Mouse (Mus musculus) brain, embryonic 14.5 days (tissue): ENCODE measurements around the gene Golm1. TPM values are rescaled to one million over a fixed set of nuclear protein-coding genes. Genes with fewer than 3 reads are reported as not detected.
A peak's percentile ranks its signal among the peaks of the same experiment; 100 is the strongest.
"Not testable (repeated sequence)": the region's sequence is repeated elsewhere in the genome, so short reads cannot be mapped to it uniquely, and the experiment has no call there.

Experiments used
- DNase-seq: peaks from one replicate; pipeline ENCODE4 v3.0.0-alpha.2; 2011; ENCODE audit warnings: low read depth
- CTCF ChIP-seq: fragments of 200-500 bp; IDR thresholded peaks from 2 replicates; pipeline ENCODE4 v1.5.1; 2012; ENCODE audit warnings: inconsistent platforms, mild to moderate bottlenecking, moderate library complexity, borderline replicate concordance; ENCODE audit not compliant: insufficient read depth, insufficient read length; ENCODE audit errors: extremely low read depth
- POLR2A ChIP-seq: fragments of 200-500 bp; IDR thresholded peaks from 2 replicates; pipeline ENCODE4 v1.6.1; 2012; ENCODE audit warnings: mild to moderate bottlenecking, inconsistent platforms, borderline replicate concordance; ENCODE audit not compliant: poor library complexity, insufficient read depth, insufficient read length, severe bottlenecking; ENCODE audit errors: extremely low read depth
- polyA plus RNA-seq: library from polyadenylated mRNA; depleted of rRNA; stranded (reverse); fragments of >200 nt; gene quantifications from 2 replicates; pipeline ENCODE4 v1.2.3, GENCODE M21; 2012; rRNA removed

Gene Golm1
- polyA plus RNA-seq = 25.3 and 25.8 TPM in 2 replicates

- DNase-seq = peak; percentile 77
- TF ChIP-seq CTCF (no peak), POLR2A (peak; percentile 79)
Measured at GRCm38 (mm10) chr13:59675151-59676011, at the start of gene Golm1. Golm1 (minus strand) TSS chr13:59675811.

- not testable (repeated sequence) for DNase-seq
Measured at GRCm38 (mm10) chr13:59722089-59722488, 46.5 kb upstream of the Golm1 start.

- TF ChIP-seq CTCF (no peak), POLR2A (no peak)
Measured at GRCm38 (mm10) chr13:59719475-59719874, 43.9 kb upstream of the Golm1 start.

GRCm38 (mm10) chr13:59718857-59719440 is 43.3 kb upstream of the Golm1 start:
- peak; percentile 5 for DNase-seq

More at GRCm38 (mm10) chr13:59719475-59719874, 43.9 kb upstream of the Golm1 start:
- DNase-seq = no peak

- no peak for DNase-seq
- TF ChIP-seq POLR2A = no peak
- no peak for TF ChIP-seq CTCF
Measured at GRCm38 (mm10) chr13:59713710-59714109, 38.1 kb upstream of the Golm1 start.

DNA sequence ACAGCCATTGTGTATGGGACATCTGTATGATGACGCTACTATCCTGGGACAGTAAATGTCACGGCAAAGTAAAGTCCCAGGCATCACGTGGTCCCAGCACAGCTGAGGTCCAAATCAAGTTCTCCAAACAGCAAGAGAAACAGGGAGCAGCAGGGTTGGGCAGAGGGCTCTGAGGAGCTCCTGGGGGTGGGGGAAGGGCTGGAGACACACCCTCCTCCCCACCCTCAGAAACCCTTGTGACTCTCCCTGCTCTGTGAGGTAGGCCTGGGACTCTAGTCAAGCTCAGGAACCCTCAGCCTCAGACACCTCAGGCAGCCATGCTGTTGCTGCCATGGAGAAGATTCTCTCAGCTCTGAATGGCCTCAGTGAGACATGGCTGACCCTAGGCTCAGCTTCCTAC is 36.4 kb upstream of the Golm1 start, which contains the start of gene Spata31d1b:
Gene Spata31d1b, plus strand, starts transcription at position 301 of the 400 bp plus-strand sequence.
- DNase-seq = not testable (repeated sequence)

DNA sequence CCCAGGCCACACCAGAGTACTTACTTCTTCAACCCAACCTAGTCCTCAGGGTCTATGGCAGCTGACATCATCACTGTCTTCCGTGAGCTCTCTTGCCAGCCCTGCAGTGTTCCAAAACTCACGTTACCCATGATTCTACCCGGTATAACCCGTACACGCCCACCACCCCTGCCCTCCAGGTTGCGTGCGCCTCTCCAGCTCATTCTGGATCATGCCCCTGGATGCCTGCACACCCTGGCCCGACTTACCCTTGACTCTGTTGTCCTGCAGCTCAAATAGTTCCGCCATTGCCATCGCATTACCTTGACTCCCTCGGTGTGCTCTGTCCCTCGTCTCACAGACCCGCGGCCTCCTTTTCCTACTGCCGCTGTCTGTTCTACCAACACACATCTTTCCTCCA is 34.6 kb upstream of the Golm1 start, which contains the start of gene Spata31d1a:
Gene Spata31d1a, minus strand, starts transcription at position 101 of the 400 bp plus-strand sequence.
- DNase-seq = no peak
- TF ChIP-seq CTCF = no peak
- TF ChIP-seq POLR2A = no peak

- DNase-seq = peak; percentile 65
- TF ChIP-seq CTCF (peak; percentile 40; the same call in 1 of the 2 replicates), POLR2A (no peak)
Measured at GRCm38 (mm10) chr13:59704562-59704961, 29.0 kb upstream of the Golm1 start.

- no peak for DNase-seq
- no peak for TF ChIP-seq POLR2A
- no peak for TF ChIP-seq CTCF
Measured at GRCm38 (mm10) chr13:59703514-59703913, 27.9 kb upstream of the Golm1 start.

DNA sequence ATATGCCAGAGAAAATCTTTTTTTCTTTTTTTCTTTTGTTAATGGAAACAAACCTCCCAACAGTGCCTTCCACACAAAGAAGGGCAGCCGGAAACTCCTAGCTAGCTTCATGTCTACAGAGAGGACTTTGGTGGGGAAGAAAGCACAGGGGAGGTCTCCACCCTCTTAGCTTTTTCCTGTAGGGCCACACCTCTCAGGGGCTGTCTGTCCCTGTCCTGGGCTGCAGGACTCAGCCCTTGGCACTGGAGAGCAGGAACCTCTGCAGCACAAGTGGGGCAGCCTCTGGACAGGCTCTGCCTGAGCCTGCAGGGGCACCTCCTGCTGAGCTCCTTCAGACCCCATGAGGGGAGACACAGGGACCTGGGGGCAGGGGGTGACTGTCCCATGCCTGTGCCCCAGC is 24.5 kb upstream of the Golm1 start:
- DNase-seq = not testable (repeated sequence)

DNA sequence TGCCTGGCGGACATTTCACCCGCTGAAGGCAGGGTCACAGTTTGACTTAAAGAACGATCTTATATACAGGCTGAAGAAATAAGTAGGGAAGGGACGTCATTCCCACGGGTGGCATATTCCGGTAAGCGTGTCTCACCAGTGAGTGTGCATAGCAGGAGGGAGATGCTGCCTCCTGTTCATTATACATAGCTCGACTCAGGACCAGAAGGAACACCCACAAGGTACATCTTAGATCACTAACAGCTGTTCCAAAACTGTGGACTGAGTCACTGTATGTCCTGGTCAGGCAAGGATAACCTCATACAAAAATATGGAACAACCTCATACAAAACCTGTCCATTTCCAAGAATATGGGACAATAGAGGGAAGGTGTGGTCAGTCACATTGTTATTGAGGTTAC is 23.5 kb upstream of the Golm1 start:
- DNase-seq = no peak
- no peak for TF ChIP-seq CTCF
- no peak for TF ChIP-seq POLR2A

DNA sequence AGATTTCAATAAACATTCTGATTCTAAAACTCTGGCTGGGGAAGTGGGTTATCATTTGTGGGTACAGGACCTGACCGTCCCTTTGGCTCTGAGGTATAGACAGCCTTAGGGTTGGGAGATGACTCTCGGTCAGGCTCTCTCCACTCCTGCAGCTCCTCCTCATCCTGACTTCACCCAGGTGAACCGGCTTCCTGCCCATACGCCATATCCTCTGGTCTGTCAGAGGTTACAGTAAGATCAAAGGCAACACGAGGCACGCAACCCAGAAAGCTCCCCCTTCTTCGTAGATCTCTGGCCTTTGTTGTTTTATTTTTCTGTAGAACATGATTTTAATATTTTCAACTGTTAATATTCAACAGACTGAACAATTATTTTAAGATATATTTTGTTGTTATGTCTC is 20.2 kb upstream of the Golm1 start:
- no peak for TF ChIP-seq CTCF
- DNase-seq = no peak

GRCm38 (mm10) chr13:59694008-59694407 is 18.4 kb upstream of the Golm1 start, which contains the start of gene 4921517D22Rik:
4921517D22Rik (minus strand) TSS chr13:59694108.
- TF ChIP-seq CTCF = no peak
- no peak for TF ChIP-seq POLR2A
- DNase-seq = no peak

DNA sequence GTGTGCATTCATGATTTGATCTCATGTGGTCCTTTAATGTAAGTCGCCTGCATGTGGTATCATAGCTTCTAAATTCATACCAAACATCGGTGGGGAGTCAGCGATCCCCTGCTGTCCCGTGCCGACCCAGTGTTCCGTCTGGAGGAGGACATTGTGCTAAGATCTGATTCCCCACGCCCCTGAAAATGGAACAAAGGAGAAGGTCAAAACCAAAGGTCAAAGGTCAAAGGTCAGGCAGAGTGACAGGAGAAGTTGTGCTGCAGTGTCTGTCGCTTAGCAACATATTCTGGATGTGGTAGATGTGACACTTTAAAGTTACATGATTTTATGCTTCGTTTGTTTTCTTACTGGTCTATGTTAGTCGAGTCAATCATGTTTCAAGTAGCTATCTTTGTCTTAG is 15.9 kb upstream of the Golm1 start:
- TF ChIP-seq POLR2A (no peak), CTCF (no peak)
- DNase-seq = peak; percentile 6

GRCm38 (mm10) chr13:59690576-59690975 is 15.0 kb upstream of the Golm1 start:
- TF ChIP-seq POLR2A (no peak), CTCF (no peak)
- DNase-seq = no peak
